Mouse (Mus musculus): ENCODE data around the gene Gm21800.
"Not testable (repeated sequence)": the region's sequence is repeated elsewhere in the genome, so short reads cannot be mapped to it uniquely, and the experiment has no call there.

Gene Gm21800

DNA sequence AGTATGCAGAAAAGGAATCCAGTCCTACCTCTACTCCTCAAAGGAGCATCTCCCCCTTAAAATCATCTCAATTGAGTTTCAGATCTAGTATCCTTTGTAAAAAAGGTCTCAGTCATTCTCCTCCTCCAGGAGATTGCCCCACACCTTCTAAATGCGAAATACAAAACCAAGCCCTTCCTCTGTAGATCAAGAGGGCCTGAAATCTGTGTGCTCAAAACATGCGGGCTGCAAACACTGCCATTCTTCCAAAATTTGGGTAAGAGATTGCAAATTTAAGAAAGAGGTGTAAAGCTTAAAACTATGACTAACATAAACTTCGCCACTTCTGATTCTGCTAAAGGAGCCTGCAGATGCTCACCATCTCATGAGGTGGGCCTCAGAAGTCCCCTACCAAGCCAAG is at the start of gene Gm21800:
TSS of gene Gm21800 (plus strand) at position 301 of the 400 bp plus-strand sequence.
- DNase-seq: not testable (repeated sequence)
